Mouse (Mus musculus) heart, adult 2 months (tissue): Measurements from ENCODE around the gene Stambpl1. TPM values are rescaled to one million over a fixed set of nuclear protein-coding genes. Genes with fewer than 3 reads are reported as not detected.

Source experiments
- DNase-seq, 2 experiments: peaks; one replicate each; pipeline ENCODE4 v3.0.0; 2021
- H3K27ac ChIP-seq: fragments of 200-600 bp; 2 replicates; pipeline ENCODE4 v1.8.1; 2022
- H3K27me3 ChIP-seq: fragments of 200-500 bp; 2 replicates; pipeline ENCODE4 v1.6.1; 2012; ENCODE audit warnings: mild to moderate bottlenecking, low read length, inconsistent platforms, mixed read lengths; ENCODE audit not compliant: control insufficient read depth, insufficient read depth
- H3K36me3 ChIP-seq: fragments of 200-500 bp; 2 replicates; pipeline ENCODE4 v1.6.1; 2012; ENCODE audit warnings: low read length, inconsistent platforms; ENCODE audit not compliant: control insufficient read depth, insufficient read depth
- H3K4me1 ChIP-seq: fragments of 200-500 bp; 2 replicates; pipeline ENCODE4 v1.6.1; 2011; ENCODE audit warnings: low read length; ENCODE audit not compliant: control insufficient read depth, insufficient read depth
- H3K4me3 ChIP-seq: fragments of 200-600 bp; 2 replicates; pipeline ENCODE4 v1.8.1; 2022
- H3K79me2 ChIP-seq: fragments of 200-500 bp; replicated peaks from 2 replicates; pipeline ENCODE4 v1.6.1; 2012; ENCODE audit warnings: mild to moderate bottlenecking, inconsistent platforms, low read length, moderate library complexity, mixed read lengths; ENCODE audit not compliant: control insufficient read depth, insufficient read depth
- H3K9ac ChIP-seq: fragments of 200-500 bp; 2 replicates; pipeline ENCODE4 v1.6.1; 2012; ENCODE audit warnings: low read depth, mild to moderate bottlenecking, control low read depth, inconsistent platforms, low read length, mixed read lengths
- CTCF ChIP-seq: fragments of 200-600 bp; IDR thresholded peaks from 2 replicates; pipeline ENCODE4 v1.8.1; 2022; ENCODE audit warnings: antibody characterized with exemption, mild to moderate bottlenecking, moderate library complexity
- EP300 ChIP-seq: fragments of 200-500 bp; IDR thresholded peaks from 2 replicates; pipeline ENCODE4 v1.6.1; 2011; ENCODE audit warnings: low read depth, low read length, control low read depth; ENCODE audit not compliant: insufficient read depth
- POLR2A ChIP-seq: fragments of 200-500 bp; IDR thresholded peaks from 2 replicates; pipeline ENCODE4 v1.6.1; 2011; ENCODE audit warnings: mild to moderate bottlenecking, low read depth, low read length, control low read depth; ENCODE audit not compliant: insufficient read depth
- WGBS: fragments of 180-500 bp; shearing (Covaris S2); methylation state at CpG from one replicate; pipeline ENCODE4 v1.1.7; 2018; 5-methylcytosine and 5-hydroxymethylcytosine counted together
- intact Hi-C: fragments of 180-260 bp; cut with DNase I; formaldehyde crosslinking; loops from one replicate; pipeline ENCODE4 v1.15.1; 2025
- polyA plus RNA-seq: library from polyadenylated mRNA; depleted of rRNA; stranded (reverse); fragments of >200 nt; gene quantifications from 2 replicates; pipeline ENCODE4 v1.2.3, GENCODE M21; 2012
- total RNA-seq, 2 experiments: library from RNA; stranded (reverse); gene quantifications; 2 replicates each; pipeline ENCODE4 v1.2.3; 2021

Stambpl1 gene
- total and polyA plus RNA-seq, 3 experiments: 3.0 to 3.6 (median 3.5) TPM

DNA sequence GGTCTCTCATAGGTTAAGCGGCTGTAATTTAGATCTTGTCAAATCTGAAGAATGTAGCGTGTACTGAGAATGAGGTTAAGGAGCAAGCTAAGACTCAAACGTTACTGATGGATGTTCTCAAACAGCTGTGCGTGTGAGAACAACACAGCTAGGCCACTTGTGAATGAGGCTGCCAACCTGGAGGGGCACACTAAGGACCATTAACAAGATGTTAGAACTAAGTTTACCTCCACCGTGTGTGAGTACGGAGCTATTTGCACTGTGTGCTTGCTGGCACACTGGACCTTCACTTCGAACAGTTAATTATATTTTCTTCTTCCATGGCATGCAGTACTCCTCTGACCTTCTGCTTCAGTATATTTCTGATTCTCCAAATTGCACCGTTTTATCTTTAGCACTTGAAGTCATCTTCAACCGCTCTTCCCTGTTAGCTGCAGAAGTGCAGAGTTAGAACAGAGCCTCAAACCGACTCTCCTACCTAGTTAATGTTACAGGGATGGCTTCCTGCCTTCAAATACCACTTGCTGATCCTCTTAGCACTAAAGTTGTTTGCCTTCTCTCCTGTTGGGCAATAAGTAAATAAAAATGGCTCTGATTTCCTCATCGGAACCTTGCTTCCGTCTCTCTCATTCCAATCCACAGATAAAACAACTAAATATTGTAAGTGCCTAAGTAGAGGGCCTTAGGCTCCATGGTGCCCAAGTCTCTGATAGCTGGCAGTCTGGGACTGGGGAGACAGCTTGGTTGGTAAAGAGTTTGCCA is 20.6 kb downstream of the Stambpl1 start:
- DNase-seq: no peak
- Histone ChIP-seq H3K9ac (no peak overlapping the region), H3K4me3 (no peak overlapping the region), H3K27me3 (no peaks in the 10 kb centered on the region), H3K79me2 (no peaks in the 10 kb centered on the region), H3K36me3 (no peaks in the 10 kb centered on the region), H3K27ac (no peak overlapping the region), H3K4me1 (peaks cover 3% of the 10 kb centered on the region)
- intact Hi-C loops: no loop called here
- 87% methylated on average over 12 of the region's 12 CpGs for WGBS
- no peak for TF ChIP-seq EP300
- TF ChIP-seq CTCF: no peak
- no peak for TF ChIP-seq POLR2A

GRCm38 (mm10) chr19:34213251-34213645 is 21.2 kb downstream of the Stambpl1 start:
- TF ChIP-seq CTCF (no peak), POLR2A (no peak), EP300 (no peak)
- no peaks in the 10 kb centered on the region for H3K36me3 ChIP-seq
- no peaks in the 10 kb centered on the region for H3K79me2 ChIP-seq

DNA sequence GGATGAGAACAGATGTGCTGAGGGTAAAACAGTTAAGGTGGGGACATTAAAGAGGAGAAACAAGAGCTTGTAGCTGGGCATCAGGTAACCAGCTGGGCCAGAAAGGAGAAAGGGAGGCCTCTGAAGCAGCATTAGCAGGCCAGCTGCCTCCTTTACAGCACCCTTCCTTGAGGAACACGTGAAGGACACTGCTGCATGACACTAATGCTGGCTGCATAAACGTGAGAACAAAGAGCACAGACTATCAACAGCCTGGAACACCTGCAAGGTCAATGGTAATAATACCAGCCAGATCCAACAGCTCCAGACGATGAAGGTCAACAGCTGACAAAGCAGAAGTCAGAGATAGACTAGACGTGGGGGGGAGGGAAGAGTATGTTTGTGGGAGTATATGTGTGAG is 22.1 kb downstream of the Stambpl1 start:
- Histone ChIP-seq H3K27me3 (no peaks in the 10 kb centered on the region), H3K9ac (no peak overlapping the region), H3K79me2 (no peaks in the 10 kb centered on the region), H3K4me1 (peaks cover 3% of the 10 kb centered on the region), H3K27ac (no peak overlapping the region), H3K36me3 (no peaks in the 10 kb centered on the region), H3K4me3 (no peak overlapping the region)
- 35% methylated on average over 4 of the region's 4 CpGs for WGBS
- TF ChIP-seq EP300: no peak
- TF ChIP-seq POLR2A: no peak
- no peak for TF ChIP-seq CTCF
- no peak for DNase-seq
- intact Hi-C loops: no loop called here

More at GRCm38 (mm10) chr19:34213251-34213645, 21.2 kb downstream of the Stambpl1 start:
- H3K4me1 ChIP-seq: peaks cover 3% of the 10 kb centered on the region
- no peak overlapping the region for H3K9ac ChIP-seq
- H3K4me3 ChIP-seq: no peak overlapping the region
- H3K27ac ChIP-seq: no peak overlapping the region
- intact Hi-C loops: no loop called here
- DNase-seq: no peak
- no peaks in the 10 kb centered on the region for H3K27me3 ChIP-seq

GRCm38 (mm10) chr19:34216956-34217355 is 24.9 kb downstream of the Stambpl1 start:
- TF ChIP-seq EP300 (no peak), POLR2A (no peak), CTCF (no peak)

GRCm38 (mm10) chr19:34217761-34218160 is 25.7 kb downstream of the Stambpl1 start:
- H3K27ac ChIP-seq: no peak overlapping the region
- WGBS: 58% methylated on average over 3 of the region's 3 CpGs
- intact Hi-C loops: no loop called here

More at GRCm38 (mm10) chr19:34216956-34217355, 24.9 kb downstream of the Stambpl1 start:
- H3K9ac ChIP-seq: no peak overlapping the region
- H3K27ac ChIP-seq: no peak overlapping the region
- H3K79me2 ChIP-seq: no peaks in the 10 kb centered on the region
- H3K27me3 ChIP-seq: no peaks in the 10 kb centered on the region
- intact Hi-C loops: no loop called here
- no peak overlapping the region for H3K4me3 ChIP-seq
- peaks cover 2% of the 10 kb centered on the region; the same call in 1 of the 2 replicates for H3K4me1 ChIP-seq
- 57% methylated on average over 5 of the region's 5 CpGs for WGBS
- no peaks in the 10 kb centered on the region for H3K36me3 ChIP-seq
- no peak for DNase-seq

GRCm38 (mm10) chr19:34219260-34219968 is 27.4 kb downstream of the Stambpl1 start:
- WGBS: 82% methylated on average over 5 of the region's 5 CpGs
- no peak for TF ChIP-seq EP300
- no peak for TF ChIP-seq POLR2A
- TF ChIP-seq CTCF: no peak
- DNase-seq: no peak
- intact Hi-C loops: no loop called here
- Histone ChIP-seq H3K27me3 (no peaks in the 10 kb centered on the region), H3K27ac (no peak overlapping the region), H3K36me3 (no peaks in the 10 kb centered on the region), H3K79me2 (no peaks in the 10 kb centered on the region), H3K9ac (no peak overlapping the region), H3K4me1 (no peaks in the 10 kb centered on the region), H3K4me3 (no peak overlapping the region)

More at GRCm38 (mm10) chr19:34217761-34218160, 25.7 kb downstream of the Stambpl1 start:
- TF ChIP-seq CTCF: no peak
- no peak for TF ChIP-seq EP300
- no peak for TF ChIP-seq POLR2A
- H3K27me3 ChIP-seq: no peaks in the 10 kb centered on the region
- H3K36me3 ChIP-seq: no peaks in the 10 kb centered on the region
- no peak overlapping the region for H3K9ac ChIP-seq
- peaks cover 2% of the 10 kb centered on the region; the same call in 1 of the 2 replicates for H3K4me1 ChIP-seq
- no peak overlapping the region for H3K4me3 ChIP-seq
- no peaks in the 10 kb centered on the region for H3K79me2 ChIP-seq
- no peak for DNase-seq
